8 mouse cellular contexts compared by ENCODE assay signal in genomic region chr11:106215450-106215859, GRCm38 (mm10). TPM values are rescaled to one million over a fixed set of nuclear protein-coding genes. Genes with fewer than 3 reads are reported as not detected.
DNase-seq lines count a peak whose midpoint lies in the region; ATAC-seq and TF ChIP-seq lines count a peak whose summit lies in the region.

No protein-coding gene starts in this region.

- no peak for DNase-seq in heart, adult 18-20 months
- no peak for DNase-seq in G1E (ENCODE audit: low spot score)
- no peak for DNase-seq in embryo, embryonic 10.5 days (ENCODE audit: low spot score)
- no peak for DNase-seq in layer of hippocampus, adult 9-11 months
- DNase-seq in adrenal gland, postnatal 4 days (ENCODE audit: low spot score in 2 of 2): no peak

- no peaks in the 10 kb centered on the region for H3K9me3 ChIP-seq in heart, embryonic 11.5 days (replicated peaks; ENCODE audit: control insufficient read depth, low read length)
- no peaks in the 10 kb centered on the region for H3K9me3 ChIP-seq in G1E (replicated peaks)
- H3K9me3 ChIP-seq in heart, embryonic 16.5 days (replicated peaks; ENCODE audit: control insufficient read depth, low read length): no peaks in the 10 kb centered on the region
- H3K9me3 ChIP-seq in megakaryocyte, embryonic 14.5 days: no peaks in the 10 kb centered on the region

- H3K4me3 ChIP-seq in heart, embryonic 11.5 days (ENCODE audit: low read depth, low read length): peak overlapping the region; percentile 99
- H3K4me3 ChIP-seq in G1E (ENCODE audit: low read depth, low read length): peak overlapping the region; percentile 97
- H3K4me3 ChIP-seq in heart, embryonic 16.5 days (ENCODE audit: low read length): peak overlapping the region; percentile 99
- peak overlapping the region; percentile 100 for H3K4me3 ChIP-seq in megakaryocyte, embryonic 14.5 days (replicated peaks)

- no peak for TF ChIP-seq CTCF in G1E (IDR thresholded peaks at IDR 0.05; ENCODE audit: low read depth, low read length)

- 26% methylated on average over 7 of the region's 7 CpGs for WGBS in heart, embryonic 11.5 days (ENCODE audit: insufficient replicate concordance)
- 19% methylated on average over 7 of the region's 7 CpGs for WGBS in heart, embryonic 16.5 days

- H3K4me1 ChIP-seq in heart, embryonic 11.5 days (ENCODE audit: control insufficient read depth, insufficient read depth, low read length): peaks cover 17% of the 10 kb centered on the region
- peaks cover 34% of the 10 kb centered on the region for H3K4me1 ChIP-seq in G1E (ENCODE audit: insufficient read depth, low read depth, low read length)
- peaks cover 33% of the 10 kb centered on the region for H3K4me1 ChIP-seq in heart, embryonic 16.5 days (ENCODE audit: control insufficient read depth, insufficient read depth, low read length)
- peaks cover 40% of the 10 kb centered on the region for H3K4me1 ChIP-seq in megakaryocyte, embryonic 14.5 days

- H3K4me2 ChIP-seq in heart, embryonic 11.5 days: peak overlapping the region; percentile 74
- peak overlapping the region; percentile 82 for H3K4me2 ChIP-seq in heart, embryonic 16.5 days (ENCODE audit: low read depth, low read length)

- H3K27me3 ChIP-seq in heart, embryonic 11.5 days (ENCODE audit: control insufficient read depth, insufficient read depth, low read length): no peaks in the 10 kb centered on the region
- H3K27me3 ChIP-seq in G1E (ENCODE audit: insufficient read depth, low read length): no peaks in the 10 kb centered on the region
- no peaks in the 10 kb centered on the region for H3K27me3 ChIP-seq in heart, embryonic 16.5 days (ENCODE audit: control insufficient read depth, insufficient read depth, low read length)
- no peaks in the 10 kb centered on the region for H3K27me3 ChIP-seq in megakaryocyte, embryonic 14.5 days (replicated peaks)

- H3K36me3 ChIP-seq in heart, embryonic 11.5 days (ENCODE audit: control insufficient read depth, insufficient read depth, low read length): peaks cover 12% of the 10 kb centered on the region
- peaks cover 44% of the 10 kb centered on the region for H3K36me3 ChIP-seq in G1E (replicated peaks)
- H3K36me3 ChIP-seq in heart, embryonic 16.5 days (ENCODE audit: control insufficient read depth, insufficient read depth): peaks cover 14% of the 10 kb centered on the region
- H3K36me3 ChIP-seq in megakaryocyte, embryonic 14.5 days (replicated peaks; ENCODE audit: low read length): peaks cover 35% of the 10 kb centered on the region

- ATAC-seq in heart, embryonic 11.5 days (replicated peaks; ENCODE audit: insufficient number of reproducible peaks, low FRiP score, low TSS enrichment): no peak
- no peak for ATAC-seq in G1E (ENCODE audit: extremely low read depth, insufficient number of reproducible peaks, low FRiP score, poor library complexity, severe bottlenecking)
- no peak for ATAC-seq in heart, embryonic 16.5 days (replicated peaks; ENCODE audit: extremely low read depth, insufficient read depth, low FRiP score)

- peak overlapping the region; percentile 96; the same call in 1 of the 2 replicates for H3K27ac ChIP-seq in heart, embryonic 11.5 days (ENCODE audit: low read depth, low read length)
- H3K27ac ChIP-seq in heart, embryonic 16.5 days (ENCODE audit: low read length): peak overlapping the region; percentile 98

- peak overlapping the region; percentile 98 for H3K9ac ChIP-seq in heart, embryonic 11.5 days (ENCODE audit: low read depth, low read length)
- H3K9ac ChIP-seq in heart, embryonic 16.5 days (ENCODE audit: low read length): peak overlapping the region; percentile 82

RNA-seq across cellular contexts. Expression of gene Ccdc47, which starts 0.7 kb away (rescaled TPM):
- polyA plus RNA-seq in heart, embryonic 11.5 days (2014; fragmentation: Nextera tagmentation; extraction: Ambion mirVana): 58.9 and 91.1 TPM in 2 replicates
- 10 to 100 TPM; 70.0 to 74.0 TPM for total RNA-seq in heart, adult 18-20 months (2021)
- 78.5 and 92.2 TPM in 2 replicates for total RNA-seq in G1E (2014; fragmentation: Nextera tagmentation)
- 90.1 and 129 TPM in 2 replicates for total RNA-seq in G1E (2017)
- polyA plus RNA-seq in G1E (2012): 3.8 and 3.9 TPM in 2 replicates
- polyA plus RNA-seq in heart, embryonic 16.5 days (2015; fragmentation: Nextera tagmentation; extraction: Ambion mirVana): 101 and 110 TPM in 2 replicates
- 1.4 and 4.7 TPM in 2 replicates for polyA plus RNA-seq in megakaryocyte, embryonic 14.5 days (2012; ENCODE audit: insufficient read depth, low replicate concordance)
- 10 to 100 TPM; 86.3 to 89.6 TPM for total RNA-seq in adrenal gland, postnatal 4 days (2021)

RNA-seq across cellular contexts. Expression of gene Ddx42, which starts 1.3 kb away (rescaled TPM):
- polyA plus RNA-seq in heart, embryonic 11.5 days (2014; fragmentation: Nextera tagmentation; extraction: Ambion mirVana): 45.3 and 58.3 TPM in 2 replicates
- 10 to 100 TPM; 24.1 to 26.7 TPM for total RNA-seq in heart, adult 18-20 months (2021)
- total RNA-seq in G1E (2014; fragmentation: Nextera tagmentation): 63.7 and 71.8 TPM in 2 replicates
- total RNA-seq in G1E (2017): 89.0 and 112 TPM in 2 replicates
- polyA plus RNA-seq in G1E (2012): 28.4 and 50.3 TPM in 2 replicates
- polyA plus RNA-seq in heart, embryonic 16.5 days (2015; fragmentation: Nextera tagmentation; extraction: Ambion mirVana): 46.5 and 47.2 TPM in 2 replicates
- 4.9 and 12.1 TPM in 2 replicates for polyA plus RNA-seq in megakaryocyte, embryonic 14.5 days (2012; ENCODE audit: insufficient read depth, low replicate concordance)
- 10 to 100 TPM; 74.4 to 76.2 TPM for total RNA-seq in adrenal gland, postnatal 4 days (2021)

RNA-seq across cellular contexts. Expression of gene Strada, which starts 13.5 kb away (rescaled TPM):
- polyA plus RNA-seq in heart, embryonic 11.5 days (2014; fragmentation: Nextera tagmentation; extraction: Ambion mirVana): 22.4 and 26.6 TPM in 2 replicates
- 1 to 10 TPM; 6.2 to 8.0 TPM for total RNA-seq in heart, adult 18-20 months (2021)
- total RNA-seq in G1E (2014; fragmentation: Nextera tagmentation) (28.9 and 40.2 TPM in 2 replicates), G1E (2017) (19.5 and 21.1 TPM in 2 replicates)
- 32.3 and 36.2 TPM in 2 replicates for polyA plus RNA-seq in G1E (2012)
- polyA plus RNA-seq in heart, embryonic 16.5 days (2015; fragmentation: Nextera tagmentation; extraction: Ambion mirVana): 17.5 and 21.9 TPM in 2 replicates
- 50.4 and 187 TPM in 2 replicates for polyA plus RNA-seq in megakaryocyte, embryonic 14.5 days (2012; ENCODE audit: insufficient read depth, low replicate concordance)
- 10 to 100 TPM; 19.3 to 20.1 TPM for total RNA-seq in adrenal gland, postnatal 4 days (2021)

RNA-seq across cellular contexts. Expression of gene Ftsj3, which starts 40.4 kb away (rescaled TPM):
- 45.2 and 46.7 TPM in 2 replicates for polyA plus RNA-seq in heart, embryonic 11.5 days (2014; fragmentation: Nextera tagmentation; extraction: Ambion mirVana)
- 10 to 100 TPM; 19.5 to 23.2 TPM for total RNA-seq in heart, adult 18-20 months (2021)
- total RNA-seq in G1E (2014; fragmentation: Nextera tagmentation) (49.0 and 59.8 TPM in 2 replicates), G1E (2017) (90.6 and 109 TPM in 2 replicates)
- polyA plus RNA-seq in G1E (2012): 11.5 and 21.6 TPM in 2 replicates
- 34.0 and 38.7 TPM in 2 replicates for polyA plus RNA-seq in heart, embryonic 16.5 days (2015; fragmentation: Nextera tagmentation; extraction: Ambion mirVana)
- polyA plus RNA-seq in megakaryocyte, embryonic 14.5 days (2012; ENCODE audit: insufficient read depth, low replicate concordance): 6.7 TPM in 1 of 2 replicates, not detected in the other
- total RNA-seq in adrenal gland, postnatal 4 days (2021): 10 to 100 TPM; 69.3 to 71.0 TPM

RNA-seq across cellular contexts. Expression of gene Psmc5, which starts 40.5 kb away (rescaled TPM):
- 280 and 294 TPM in 2 replicates for polyA plus RNA-seq in heart, embryonic 11.5 days (2014; fragmentation: Nextera tagmentation; extraction: Ambion mirVana)
- total RNA-seq in heart, adult 18-20 months (2021): 100 to 1,000 TPM; 109 TPM
- total RNA-seq in G1E (2014; fragmentation: Nextera tagmentation) (44.0 and 50.7 TPM in 2 replicates), G1E (2017) (90.7 and 96.0 TPM in 2 replicates)
- 38.4 and 64.1 TPM in 2 replicates for polyA plus RNA-seq in G1E (2012)
- polyA plus RNA-seq in heart, embryonic 16.5 days (2015; fragmentation: Nextera tagmentation; extraction: Ambion mirVana): 217 and 221 TPM in 2 replicates
- 1.8 and 34.7 TPM in 2 replicates for polyA plus RNA-seq in megakaryocyte, embryonic 14.5 days (2012; ENCODE audit: insufficient read depth, low replicate concordance)
- 100 to 1,000 TPM; 131 to 138 TPM for total RNA-seq in adrenal gland, postnatal 4 days (2021)

Comparison
In these comparisons a context has a peak if more than half of its experiments do, and no peak if none do; other contexts are left out.
1. RNA of gene Ccdc47, which starts 0.7 kb away (polyA plus RNA-seq): 101 to 110 TPM in heart, embryonic 16.5 days and 58.9 to 91.1 TPM in heart, embryonic 11.5 days; 3.8 to 3.9 TPM in G1E and 1.4 to 4.7 TPM in megakaryocyte, embryonic 14.5 days; every median in the first group is over 10 times any median in the second.
2. Peak in every context shown above with its lines, with median percentiles within 50 percentile points of each other: H3K4me3 ChIP-seq.